Mouse (Mus musculus) limb, embryonic 14.5 days (tissue): Measurements from ENCODE around the gene Dnase1l1. TPM values are rescaled to one million over a fixed set of nuclear protein-coding genes. Genes with fewer than 3 reads are reported as not detected.

Experiments
- ATAC-seq: fragments of 200-750 bp; cut with Nextera tagmentation; 2 replicates; pipeline ENCODE4 v1.8.0; 2017; ENCODE audit warnings: low read depth, moderate number of reproducible peaks, moderate TSS enrichment; ENCODE audit not compliant: low FRiP score
- DNase-seq: peaks from one replicate; pipeline ENCODE4 v3.0.0-alpha.2; 2015; ENCODE audit warnings: low spot score
- H3K27ac ChIP-seq: fragments of 300-500 bp; sonication (generic); replicated peaks from 2 replicates; pipeline ENCODE4 v1.5.1; 2014; ENCODE audit warnings: low read depth, mild to moderate bottlenecking, low read length, moderate library complexity, mixed read lengths
- H3K27me3 ChIP-seq: fragments of 300-500 bp; sonication (generic); 2 replicates; pipeline ENCODE4 v1.6.1; 2014; ENCODE audit warnings: low read length, mixed read lengths; ENCODE audit not compliant: control insufficient read depth, insufficient read depth
- H3K36me3 ChIP-seq: fragments of 300-500 bp; sonication (generic); 2 replicates; pipeline ENCODE4 v1.6.1; 2014; ENCODE audit warnings: mild to moderate bottlenecking, low read length, moderate library complexity, mixed read lengths; ENCODE audit not compliant: control insufficient read depth, insufficient read depth
- H3K4me1 ChIP-seq: fragments of 300-500 bp; sonication (generic); 2 replicates; pipeline ENCODE4 v1.6.1; 2014; ENCODE audit warnings: antibody characterized with exemption, low read length, mixed read lengths; ENCODE audit not compliant: control insufficient read depth, insufficient read depth
- H3K4me2 ChIP-seq: fragments of 300-500 bp; sonication (generic); replicated peaks from 2 replicates; pipeline ENCODE4 v1.6.1; 2014; ENCODE audit warnings: low read depth, mild to moderate bottlenecking, low read length, moderate library complexity; ENCODE audit not compliant: severe bottlenecking
- H3K4me3 ChIP-seq: fragments of 300-500 bp; sonication (generic); replicated peaks from 2 replicates; pipeline ENCODE4 v1.5.1; 2014; ENCODE audit warnings: low read length
- H3K9ac ChIP-seq: fragments of 300-500 bp; sonication (generic); 2 replicates; pipeline ENCODE4 v1.6.1; 2014; ENCODE audit warnings: mild to moderate bottlenecking, low read depth, low read length, moderate library complexity; ENCODE audit not compliant: severe bottlenecking
- H3K9me3 ChIP-seq: fragments of 300-500 bp; sonication (generic); 2 replicates; pipeline ENCODE4 v1.6.1; 2016; ENCODE audit warnings: low read length; ENCODE audit not compliant: control insufficient read depth
- POLR2A ChIP-seq: fragments of 200-500 bp; IDR thresholded peaks from 2 replicates; pipeline ENCODE4 v1.8.0; 2012; ENCODE audit warnings: inconsistent platforms, mild to moderate bottlenecking, moderate library complexity, borderline replicate concordance; ENCODE audit not compliant: insufficient read depth, insufficient read length; ENCODE audit errors: extremely low read depth
- WGBS: fragments of 180-500 bp; shearing (Covaris S2); extraction: QIAGEN DNeasy Blood & Tissue Kit; methylation state at CpG from one replicate; pipeline ENCODE4 v1.1.7; 2014; 5-methylcytosine and 5-hydroxymethylcytosine counted together
- polyA plus RNA-seq, 2 experiments: library from polyadenylated mRNA; depleted of rRNA in 1 of 2; stranded (reverse) in 1 of 2; unstranded in 1 of 2; fragments of >200 nt; fragmentation: Nextera tagmentation in 1 of 2; extraction: Ambion mirVana in 1 of 2; gene quantifications; 2 replicates each; pipeline versions ENCODE4 v1.2.1 to v1.2.3; 2012 to 2014

Gene Dnase1l1
- polyA plus RNA-seq, 2 experiments, result 12.8 to 24.3 TPM

DNA sequence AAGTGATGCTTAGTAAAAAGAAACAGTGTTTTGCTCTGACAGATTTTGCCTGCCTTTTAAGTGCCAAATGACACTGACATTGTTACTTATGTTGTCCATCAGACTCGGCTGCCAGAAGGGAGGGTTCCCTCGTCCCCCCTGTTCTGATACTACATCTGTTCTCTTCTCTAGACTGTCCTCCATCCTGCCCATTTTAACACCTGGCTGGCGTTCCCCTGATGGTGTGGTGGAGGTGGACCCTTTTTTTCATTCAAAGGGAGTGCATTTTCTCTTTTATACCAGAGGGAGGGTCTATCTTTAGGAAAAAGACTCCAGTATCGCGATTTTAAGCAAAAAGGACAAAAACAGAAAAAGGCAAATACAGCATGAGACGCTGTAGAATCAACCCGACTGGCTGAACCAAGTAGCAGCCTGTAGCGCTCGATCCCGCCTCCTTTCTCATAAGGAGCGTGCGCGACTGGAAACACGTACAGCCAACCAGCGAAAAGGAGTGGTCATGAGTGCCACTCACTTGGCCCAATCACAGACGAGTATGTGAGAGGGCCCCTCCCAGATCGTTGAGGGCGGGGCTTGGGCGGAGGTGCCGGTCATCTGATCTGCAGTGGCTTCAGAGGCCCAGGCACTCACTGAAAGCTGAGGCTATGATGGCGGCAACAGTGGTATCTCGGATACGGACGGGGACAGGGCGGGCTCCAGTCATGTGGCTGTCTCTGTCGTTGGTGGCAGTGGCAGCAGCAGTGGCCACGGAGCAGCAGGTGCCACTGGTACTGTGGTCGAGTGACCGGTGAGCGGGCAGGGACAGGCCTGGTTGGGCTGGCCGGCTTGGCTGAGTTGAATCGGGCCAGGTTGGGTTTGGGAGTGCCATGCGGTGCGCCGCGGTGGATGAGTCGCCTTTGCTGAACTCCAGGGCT lies 14.7 kb upstream of the Dnase1l1 start, which contains the start of gene Atp6ap1:
Atp6ap1 (plus strand) TSS at position 560 of the 911 bp plus-strand sequence.
- TF ChIP-seq POLR2A, result no peak
- peak within 1 kb of the TSS; percentile 74 for H3K9ac ChIP-seq
- no peaks in the 10 kb centered on the region for H3K9me3 ChIP-seq
- H3K36me3 ChIP-seq, result peaks cover 8% of the 10 kb centered on the region
- peak; percentile 94 for DNase-seq
- peak within 1 kb of the TSS; percentile 59 for H3K4me2 ChIP-seq
- 0 out of 2 replicates have a peak within 1 kb of the TSS, but pooled peaks have one; percentile 55 for H3K27ac ChIP-seq
- 19% methylated on average over 36 of the region's 37 CpGs for whole genome bisulfite sequencing
- peak within 1 kb of the TSS; percentile 59 for H3K4me3 ChIP-seq
- peak; percentile 99 for ATAC-seq
- H3K4me1 ChIP-seq, result no peaks in the 10 kb centered on the region; the same call in 1 of the 2 replicates
- no peaks in the 10 kb centered on the region for H3K27me3 ChIP-seq

- Histone ChIP-seq H3K27me3 (no peaks in the 10 kb centered on the region), H3K9me3 (no peaks in the 10 kb centered on the region), H3K4me1 (no peaks in the 10 kb centered on the region; the same call in 1 of the 2 replicates), H3K4me3 (no peak overlapping the region), H3K27ac (no peak overlapping the region), H3K4me2 (no peak overlapping the region), H3K36me3 (peaks cover 2% of the 10 kb centered on the region; the same call in 1 of the 2 replicates), H3K9ac (no peak overlapping the region)
- ATAC-seq (no peak), DNase-seq (no peak)
- no peak for TF ChIP-seq POLR2A
- WGBS, result 74% methylated on average over 4 of the region's 4 CpGs
These were observed 11.3 kb upstream of the Dnase1l1 start for GRCm38 (mm10) chrX:74293431-74293830.

DNA sequence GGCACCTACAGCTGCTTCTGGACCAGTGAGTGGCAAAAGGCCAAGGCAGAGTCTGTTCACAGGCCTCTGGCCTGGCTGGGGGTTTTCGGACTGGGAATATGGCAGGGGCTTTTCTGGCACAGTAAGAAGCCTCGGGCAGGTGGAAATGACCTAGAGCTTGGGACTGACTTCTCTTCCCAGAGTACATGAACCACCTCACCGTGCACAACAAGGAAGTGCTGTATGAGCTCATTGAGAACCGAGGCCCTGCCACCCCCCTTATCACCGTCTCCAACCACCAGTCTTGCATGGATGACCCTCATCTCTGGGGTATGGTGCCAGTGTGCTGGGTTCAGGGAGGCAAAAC lies 928 bp upstream of the Dnase1l1 start:
- Histone ChIP-seq H3K27me3 (no peaks in the 10 kb centered on the region), H3K4me1 (0 out of 2 replicates have a peak, but pooled peaks cover 4% of the 10 kb centered on the region), H3K27ac (peak overlapping the region; percentile 67; the same call in 1 of the 2 replicates), H3K9me3 (no peaks in the 10 kb centered on the region), H3K4me2 (peak overlapping the region; percentile 64), H3K9ac (peak overlapping the region; percentile 71), H3K36me3 (no peaks in the 10 kb centered on the region), H3K4me3 (peak overlapping the region; percentile 58)
- no peak for TF ChIP-seq POLR2A
- WGBS, result 43% methylated on average over 5 of the region's 5 CpGs
- no peak for DNase-seq
- ATAC-seq, result no peak

- 22% methylated on average over 37 of the region's 39 CpGs for WGBS
These were observed 406 bp upstream of the Dnase1l1 start for GRCm38 (mm10) chrX:74282395-74283091.

More at GRCm38 (mm10) chrX:74282395-74283091, 406 bp upstream of the Dnase1l1 start:
- Histone ChIP-seq H3K27me3 (no peaks in the 10 kb centered on the region), H3K9me3 (no peaks in the 10 kb centered on the region), H3K27ac (peak overlapping the region; percentile 75), H3K4me3 (peak overlapping the region; percentile 58), H3K36me3 (no peaks in the 10 kb centered on the region), H3K4me1 (0 out of 2 replicates have a peak, but pooled peaks cover 4% of the 10 kb centered on the region), H3K9ac (peak overlapping the region; percentile 71), H3K4me2 (peak overlapping the region; percentile 64)
- ATAC-seq (peak; percentile 73), DNase-seq (peak; percentile 87)
- TF ChIP-seq POLR2A, result peak; percentile 45; the same call in 1 of the 2 replicates
